Mouse (Mus musculus) layer of hippocampus, adult 9-11 months (tissue): ENCODE data around the gene Tbc1d10c.

Experiments used
- DNase-seq: peaks from one replicate; pipeline ENCODE4 v3.0.0; 2022

The Tbc1d10c gene

GRCm38 (mm10) chr19:4214771-4215450 lies 23.8 kb upstream of the Tbc1d10c start:
- no peak for DNase-seq

- DNase-seq = no peak
These were observed 23.1 kb upstream of the Tbc1d10c start, which contains the start of the genes Clcf1 and AC109138.7 for GRCm38 (mm10) chr19:4214071-4214770. Gene Clcf1 (plus strand): TSS chr19:4214238. Gene AC109138.7 (plus strand): TSS chr19:4214357.

- DNase-seq = no peak
These were observed 22.5 kb upstream of the Tbc1d10c start for GRCm38 (mm10) chr19:4213524-4213974.

- DNase-seq = no peak
These were observed 21.0 kb upstream of the Tbc1d10c start for GRCm38 (mm10) chr19:4211891-4212588.

- no peak for DNase-seq
These were observed 17.5 kb upstream of the Tbc1d10c start for GRCm38 (mm10) chr19:4208563-4208962.

GRCm38 (mm10) chr19:4206971-4207370 lies 15.9 kb upstream of the Tbc1d10c start:
- DNase-seq = peak; percentile 64

- no peak for DNase-seq
These were observed 13.8 kb upstream of the Tbc1d10c start for GRCm38 (mm10) chr19:4204889-4205288.

GRCm38 (mm10) chr19:4203604-4204326 lies 12.7 kb upstream of the Tbc1d10c start:
- peak; percentile 53 for DNase-seq

- no peak for DNase-seq
These were observed 12.1 kb upstream of the Tbc1d10c start for GRCm38 (mm10) chr19:4203148-4203547.

GRCm38 (mm10) chr19:4202149-4202548 lies 11.1 kb upstream of the Tbc1d10c start:
- DNase-seq = no peak

- DNase-seq = peak; percentile 98
These were observed 10.3 kb upstream of the Tbc1d10c start, which contains the start of gene Rad9a for GRCm38 (mm10) chr19:4201291-4201909. Gene Rad9a (minus strand): TSS chr19:4201662.

GRCm38 (mm10) chr19:4197180-4197579 lies 6.1 kb upstream of the Tbc1d10c start:
- DNase-seq = no peak

GRCm38 (mm10) chr19:4196548-4196947 lies 5.5 kb upstream of the Tbc1d10c start:
- no peak for DNase-seq

GRCm38 (mm10) chr19:4196048-4196447 lies 5.0 kb upstream of the Tbc1d10c start:
- DNase-seq = no peak

- no peak for DNase-seq
These were observed 3.9 kb upstream of the Tbc1d10c start for GRCm38 (mm10) chr19:4194776-4195650.

GRCm38 (mm10) chr19:4194021-4194724 lies 3.1 kb upstream of the Tbc1d10c start:
- DNase-seq = no peak

GRCm38 (mm10) chr19:4193129-4193528 lies 2.0 kb upstream of the Tbc1d10c start:
- no peak for DNase-seq

- DNase-seq = no peak
These were observed 1.3 kb upstream of the Tbc1d10c start for GRCm38 (mm10) chr19:4192251-4192985.

GRCm38 (mm10) chr19:4191528-4192250 lies 605 bp upstream of the Tbc1d10c start, which contains the start of gene Ppp1ca:
Gene Ppp1ca (plus strand): TSS chr19:4192065.
- DNase-seq = peak; percentile 92
